Mouse (Mus musculus): ENCODE results near the gene Greb1.

- TF ChIP-seq MYOD1 (IDR thresholded peaks at IDR 0.05; ENCODE audit: control insufficient read depth in 1 of 3, insufficient read length in 2 of 3, low read depth in 2 of 3) = no peak
- no peak for TF ChIP-seq POLR2AphosphoS2 (IDR thresholded peaks at IDR 0.05; ENCODE audit: insufficient read length, low read depth)
- no peak for TF ChIP-seq POLR2A (IDR thresholded peaks at IDR 0.05; ENCODE audit: insufficient read length, low read depth)
- no peak for TF ChIP-seq MYOG (IDR thresholded peaks at IDR 0.05; ENCODE audit: control insufficient read depth in 1 of 3, insufficient read depth in 1 of 3, insufficient read length in 2 of 3, low read depth in 2 of 3)
- no peak for TF ChIP-seq TCF12 (IDR thresholded peaks at IDR 0.05; ENCODE audit: insufficient read depth, poor library complexity, severe bottlenecking)
- no peak for TF ChIP-seq E2F4 (IDR thresholded peaks at IDR 0.05; ENCODE audit: insufficient read depth)
- TF ChIP-seq MAX (IDR thresholded peaks at IDR 0.05; ENCODE audit: low read depth) = no peak
- no peak for TF ChIP-seq USF1 (IDR thresholded peaks at IDR 0.05; ENCODE audit: low read depth)
Observed at GRCm38 (mm10) chr12:16805511-16805910, 4.8 kb upstream of the Greb1 start.

Data from myocyte (in vitro differentiated cells).